Mouse (Mus musculus): ENCODE data around the gene Pde6g. TPM values are rescaled to one million over a fixed set of nuclear protein-coding genes. Genes with fewer than 3 reads are reported as not detected.

The Pde6g gene
- total and polyA plus RNA-seq, 2 experiments from 2014 or later = 0.37 TPM; not detected in 1

DNA sequence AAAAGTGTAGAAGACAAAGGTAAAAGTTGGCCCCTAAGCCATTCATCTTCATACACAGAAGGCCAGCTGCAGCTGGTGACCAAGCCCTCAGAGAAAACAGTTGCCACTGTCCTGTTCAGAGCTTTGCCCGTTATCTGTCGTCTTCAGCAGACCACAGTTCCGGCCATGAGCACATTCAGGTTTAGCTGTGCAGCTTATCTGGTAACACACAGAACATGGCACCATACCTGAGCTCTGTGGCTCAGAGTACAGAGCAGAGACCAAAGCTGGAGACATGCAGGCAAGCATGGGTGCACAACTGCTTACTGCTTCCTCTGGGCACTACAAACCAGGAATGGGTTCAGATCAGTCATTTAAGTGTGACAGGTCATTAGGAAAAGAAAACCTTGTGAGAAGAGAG lies 47.4 kb downstream of the Pde6g start:
- H3K27me3 ChIP-seq (ENCODE audit: insufficient read depth, low read length) = no peaks in the 10 kb centered on the region

DNA sequence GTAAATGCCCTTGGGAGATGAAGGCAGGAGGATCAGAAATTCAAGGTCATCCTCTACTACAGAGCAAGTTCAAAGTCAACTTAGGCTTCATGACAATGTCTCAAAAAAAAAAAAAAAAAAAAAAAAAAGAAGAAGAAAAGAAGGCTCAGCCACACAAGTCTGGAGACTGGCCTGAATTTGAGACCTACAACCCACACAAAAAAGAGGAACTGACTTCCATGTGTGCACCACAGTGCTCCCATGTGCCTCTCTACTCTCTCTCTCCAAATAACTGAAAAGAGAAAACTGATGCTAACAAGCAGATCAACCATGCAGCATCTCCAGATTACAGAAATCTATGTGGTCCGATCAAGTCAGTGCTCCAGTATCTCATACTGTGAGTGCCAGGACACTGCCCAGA lies 48.5 kb downstream of the Pde6g start:
- H3K27me3 ChIP-seq (ENCODE audit: insufficient read depth, low read length) = no peaks in the 10 kb centered on the region
- H3K9ac ChIP-seq (replicated peaks; ENCODE audit: low read length, poor library complexity, severe bottlenecking) = no peak overlapping the region
- WGBS = 96% methylated on average over 1 of the region's 1 CpGs
- no peaks in the 10 kb centered on the region for H3K9me3 ChIP-seq (ENCODE audit: low read length)
- no peak overlapping the region for H3K4me3 ChIP-seq (ENCODE audit: low read depth, low read length)
- DNase-seq (ENCODE audit: low spot score) (no peak), ATAC-seq (ENCODE audit: low FRiP score) (no peak)
- H3K27ac ChIP-seq (ENCODE audit: low read depth, low read length) = no peak overlapping the region
- H3K36me3 ChIP-seq (ENCODE audit: insufficient read depth, low read length) = peaks cover 76% of the 10 kb centered on the region
- no peak for TF ChIP-seq CTCF (IDR thresholded peaks at IDR 0.05)
- H3K4me1 ChIP-seq (ENCODE audit: insufficient read depth, low read length) = no peaks in the 10 kb centered on the region
- H3K4me2 ChIP-seq (ENCODE audit: low read depth, low read length, poor library complexity, severe bottlenecking) = no peak overlapping the region

More for the DNA sequence above, 47.4 kb downstream of the Pde6g start:
- 97% methylated on average over 3 of the region's 3 CpGs for WGBS
- ATAC-seq (ENCODE audit: low FRiP score) (no peak), DNase-seq (ENCODE audit: low spot score) (no peak)
- Histone ChIP-seq H3K36me3 (ENCODE audit: insufficient read depth, low read length) (peaks cover 79% of the 10 kb centered on the region), H3K9ac (replicated peaks; ENCODE audit: low read length, poor library complexity, severe bottlenecking) (no peak overlapping the region), H3K9me3 (ENCODE audit: low read length) (no peaks in the 10 kb centered on the region), H3K4me3 (ENCODE audit: low read depth, low read length) (no peak overlapping the region), H3K4me1 (ENCODE audit: insufficient read depth, low read length) (no peaks in the 10 kb centered on the region), H3K4me2 (ENCODE audit: low read depth, low read length, poor library complexity, severe bottlenecking) (no peak overlapping the region), H3K27ac (ENCODE audit: low read depth, low read length) (no peak overlapping the region)
- TF ChIP-seq CTCF (IDR thresholded peaks at IDR 0.05) = no peak

DNA sequence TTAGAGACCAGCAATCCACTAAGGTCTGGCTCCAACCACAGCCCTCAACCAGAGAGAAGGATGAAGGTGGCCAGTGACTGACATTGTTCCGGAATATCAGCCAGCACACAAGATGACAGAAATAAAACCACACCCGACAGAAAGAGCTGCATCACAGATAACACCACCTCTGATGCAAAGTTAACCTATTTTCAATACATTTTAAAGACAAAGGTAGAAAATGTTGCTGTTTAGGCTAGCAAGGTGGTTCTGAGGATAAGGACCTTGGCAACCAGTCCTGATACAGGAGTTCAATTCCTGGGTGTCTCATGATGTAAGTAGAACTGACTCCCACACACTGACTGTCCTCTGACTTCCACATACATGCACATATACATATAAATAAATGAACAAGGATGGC lies 54.0 kb downstream of the Pde6g start:
- no peak for TF ChIP-seq CTCF (IDR thresholded peaks at IDR 0.05)
- 96% methylated on average over 2 of the region's 2 CpGs for WGBS

More for the DNA sequence above, 54.0 kb downstream of the Pde6g start:
- H3K36me3 ChIP-seq (ENCODE audit: insufficient read depth, low read length) = peaks cover 60% of the 10 kb centered on the region
- no peak overlapping the region for H3K4me3 ChIP-seq (ENCODE audit: low read depth, low read length)
- no peaks in the 10 kb centered on the region for H3K27me3 ChIP-seq (ENCODE audit: insufficient read depth, low read length)
- no peaks in the 10 kb centered on the region for H3K4me1 ChIP-seq (ENCODE audit: insufficient read depth, low read length)
- H3K9ac ChIP-seq (replicated peaks; ENCODE audit: low read length, poor library complexity, severe bottlenecking) = no peak overlapping the region
- no peak overlapping the region for H3K27ac ChIP-seq (ENCODE audit: low read depth, low read length)
- no peak for DNase-seq (ENCODE audit: low spot score)
- ATAC-seq (ENCODE audit: low FRiP score) = no peak
- no peak overlapping the region for H3K4me2 ChIP-seq (ENCODE audit: low read depth, low read length, poor library complexity, severe bottlenecking)
- H3K9me3 ChIP-seq (ENCODE audit: low read length) = no peaks in the 10 kb centered on the region

Other genes with a start within 250 kb of the Pde6g start
- gene Bahcc1, start 220.6 kb downstream of the Pde6g start, total RNA-seq (2014; rRNA removed) = 39.9 and 49.8 TPM in 2 replicates
- gene Bahcc1, start 220.6 kb downstream of the Pde6g start, polyA plus RNA-seq (2015; fragmentation: Nextera tagmentation; extraction: Ambion mirVana) = 5.9 and 9.5 TPM in 2 replicates
- 2,534 and 2,842 TPM in 2 replicates for gene Actg1, start 105.0 kb downstream of the Pde6g start, total RNA-seq (2014; rRNA removed)
- 3,992 and 4,056 TPM in 2 replicates for gene Actg1, start 105.0 kb downstream of the Pde6g start, polyA plus RNA-seq (2015; fragmentation: Nextera tagmentation; extraction: Ambion mirVana)
- gene Fscn2, start 92.0 kb downstream of the Pde6g start, total RNA-seq (2014; rRNA removed) = 0.71 TPM in 1 of 2 replicates, not detected in the other
- 0.71 and 1.5 TPM in 2 replicates for gene Fscn2, start 92.0 kb downstream of the Pde6g start, polyA plus RNA-seq (2015; fragmentation: Nextera tagmentation; extraction: Ambion mirVana)
- 165 and 180 TPM in 2 replicates for gene Faap100, start 74.7 kb downstream of the Pde6g start, total RNA-seq (2014; rRNA removed)
- gene Faap100, start 74.7 kb downstream of the Pde6g start, polyA plus RNA-seq (2015; fragmentation: Nextera tagmentation; extraction: Ambion mirVana) = 109 and 114 TPM in 2 replicates
- gene Nploc4, start 15.8 kb downstream of the Pde6g start, total RNA-seq (2014; rRNA removed) = 64.4 and 66.0 TPM in 2 replicates
- gene Nploc4, start 15.8 kb downstream of the Pde6g start, polyA plus RNA-seq (2015; fragmentation: Nextera tagmentation; extraction: Ambion mirVana) = 26.0 and 27.1 TPM in 2 replicates
- 0.11 TPM in 1 of 2 replicates, not detected in the other for gene Tspan10, start 10.9 kb downstream of the Pde6g start, total RNA-seq (2014; rRNA removed)
- not detected in 2 replicates for gene Tspan10, start 10.9 kb downstream of the Pde6g start, polyA plus RNA-seq (2015; fragmentation: Nextera tagmentation; extraction: Ambion mirVana)
- 7.9 and 9.7 TPM in 2 replicates for gene Oxld1, start 4.6 kb upstream of the Pde6g start, total RNA-seq (2014; rRNA removed)
- 11.4 and 11.5 TPM in 2 replicates for gene Oxld1, start 4.6 kb upstream of the Pde6g start, polyA plus RNA-seq (2015; fragmentation: Nextera tagmentation; extraction: Ambion mirVana)
- gene Ccdc137, start 4.6 kb upstream of the Pde6g start, total RNA-seq (2014; rRNA removed) = 14.8 and 18.2 TPM in 2 replicates
- 17.0 and 19.8 TPM in 2 replicates for gene Ccdc137, start 4.6 kb upstream of the Pde6g start, polyA plus RNA-seq (2015; fragmentation: Nextera tagmentation; extraction: Ambion mirVana)
- 62.8 and 72.6 TPM in 2 replicates for gene Arl16, start 14.1 kb upstream of the Pde6g start, total RNA-seq (2014; rRNA removed)
- gene Arl16, start 14.1 kb upstream of the Pde6g start, polyA plus RNA-seq (2015; fragmentation: Nextera tagmentation; extraction: Ambion mirVana) = 65.7 and 73.0 TPM in 2 replicates
- gene Mrpl12, start 31.1 kb upstream of the Pde6g start, total RNA-seq (2014; rRNA removed) = 39.2 and 42.7 TPM in 2 replicates
- 147 TPM in 2 replicates for gene Mrpl12, start 31.1 kb upstream of the Pde6g start, polyA plus RNA-seq (2015; fragmentation: Nextera tagmentation; extraction: Ambion mirVana)
- 28.4 and 30.1 TPM in 2 replicates for gene Slc25a10, start 38.3 kb upstream of the Pde6g start, total RNA-seq (2014; rRNA removed)
- 19.8 and 21.4 TPM in 2 replicates for gene Slc25a10, start 38.3 kb upstream of the Pde6g start, polyA plus RNA-seq (2015; fragmentation: Nextera tagmentation; extraction: Ambion mirVana)
- 0.60 TPM in 1 of 2 replicates, not detected in the other for gene Gcgr, start 77.2 kb upstream of the Pde6g start, total RNA-seq (2014; rRNA removed)
- 0.17 and 0.21 TPM in 2 replicates for gene Gcgr, start 77.2 kb upstream of the Pde6g start, polyA plus RNA-seq (2015; fragmentation: Nextera tagmentation; extraction: Ambion mirVana)
- gene Mcrip1, start 96.2 kb upstream of the Pde6g start, total RNA-seq (2014; rRNA removed) = 132 and 138 TPM in 2 replicates
- 243 and 270 TPM in 2 replicates for gene Mcrip1, start 96.2 kb upstream of the Pde6g start, polyA plus RNA-seq (2015; fragmentation: Nextera tagmentation; extraction: Ambion mirVana)
- gene Ppp1r27, start 97.6 kb upstream of the Pde6g start, total RNA-seq (2014; rRNA removed) = not detected in 2 replicates
- gene Ppp1r27, start 97.6 kb upstream of the Pde6g start, polyA plus RNA-seq (2015; fragmentation: Nextera tagmentation; extraction: Ambion mirVana) = not detected in 2 replicates
- 161 and 165 TPM in 2 replicates for gene P4hb, start 119.8 kb upstream of the Pde6g start, total RNA-seq (2014; rRNA removed)
- 191 and 209 TPM in 2 replicates for gene P4hb, start 119.8 kb upstream of the Pde6g start, polyA plus RNA-seq (2015; fragmentation: Nextera tagmentation; extraction: Ambion mirVana)
- gene Arhgdia, start 128.1 kb upstream of the Pde6g start, total RNA-seq (2014; rRNA removed) = 233 and 286 TPM in 2 replicates
- 390 and 417 TPM in 2 replicates for gene Arhgdia, start 128.1 kb upstream of the Pde6g start, polyA plus RNA-seq (2015; fragmentation: Nextera tagmentation; extraction: Ambion mirVana)
- 70.8 and 86.9 TPM in 2 replicates for gene Alyref, start 144.9 kb upstream of the Pde6g start, total RNA-seq (2014; rRNA removed)
- gene Alyref, start 144.9 kb upstream of the Pde6g start, polyA plus RNA-seq (2015; fragmentation: Nextera tagmentation; extraction: Ambion mirVana) = 130 and 145 TPM in 2 replicates
- gene Anapc11, start 144.9 kb upstream of the Pde6g start, total RNA-seq (2014; rRNA removed) = 41.1 and 58.4 TPM in 2 replicates
- gene Anapc11, start 144.9 kb upstream of the Pde6g start, polyA plus RNA-seq (2015; fragmentation: Nextera tagmentation; extraction: Ambion mirVana) = 193 and 203 TPM in 2 replicates
- not detected in 2 replicates for gene Npb, start 155.0 kb upstream of the Pde6g start, total RNA-seq (2014; rRNA removed)
- gene Npb, start 155.0 kb upstream of the Pde6g start, polyA plus RNA-seq (2015; fragmentation: Nextera tagmentation; extraction: Ambion mirVana) = 1.3 TPM in 2 replicates
- gene Pcyt2, start 164.4 kb upstream of the Pde6g start, total RNA-seq (2014; rRNA removed) = 130 and 137 TPM in 2 replicates
- 129 and 143 TPM in 2 replicates for gene Pcyt2, start 164.4 kb upstream of the Pde6g start, polyA plus RNA-seq (2015; fragmentation: Nextera tagmentation; extraction: Ambion mirVana)
- gene Sirt7, start 171.7 kb upstream of the Pde6g start, total RNA-seq (2014; rRNA removed) = 31.3 and 39.7 TPM in 2 replicates
- gene Sirt7, start 171.7 kb upstream of the Pde6g start, polyA plus RNA-seq (2015; fragmentation: Nextera tagmentation; extraction: Ambion mirVana) = 34.7 and 36.0 TPM in 2 replicates
- gene Mafg, start 180.1 kb upstream of the Pde6g start, total RNA-seq (2014; rRNA removed) = 42.1 and 46.5 TPM in 2 replicates
- gene Mafg, start 180.1 kb upstream of the Pde6g start, polyA plus RNA-seq (2015; fragmentation: Nextera tagmentation; extraction: Ambion mirVana) = 40.8 and 41.7 TPM in 2 replicates
- 8.6 and 10.8 TPM in 2 replicates for gene Pycr1, start 190.3 kb upstream of the Pde6g start, total RNA-seq (2014; rRNA removed)
- 10.4 and 11.7 TPM in 2 replicates for gene Pycr1, start 190.3 kb upstream of the Pde6g start, polyA plus RNA-seq (2015; fragmentation: Nextera tagmentation; extraction: Ambion mirVana)
- gene Myadml2, start 194.7 kb upstream of the Pde6g start, total RNA-seq (2014; rRNA removed) = 1.5 and 1.6 TPM in 2 replicates
- 1.4 and 1.7 TPM in 2 replicates for gene Myadml2, start 194.7 kb upstream of the Pde6g start, polyA plus RNA-seq (2015; fragmentation: Nextera tagmentation; extraction: Ambion mirVana)
- gene Notum, start 207.7 kb upstream of the Pde6g start, total RNA-seq (2014; rRNA removed) = 5.5 and 10.5 TPM in 2 replicates
- gene Notum, start 207.7 kb upstream of the Pde6g start, polyA plus RNA-seq (2015; fragmentation: Nextera tagmentation; extraction: Ambion mirVana) = 3.1 and 3.6 TPM in 2 replicates
- 106 and 113 TPM in 2 replicates for gene Aspscr1, start 219.5 kb upstream of the Pde6g start, total RNA-seq (2014; rRNA removed)
- gene Aspscr1, start 219.5 kb upstream of the Pde6g start, polyA plus RNA-seq (2015; fragmentation: Nextera tagmentation; extraction: Ambion mirVana) = 143 and 153 TPM in 2 replicates

Data from midbrain, postnatal 0 days (tissue).